Mouse (Mus musculus) intestine, postnatal 0 days (tissue): ENCODE results near the gene Cenpb. TPM values are rescaled to one million over a fixed set of nuclear protein-coding genes. Genes with fewer than 3 reads are reported as not detected.

Experiments
- ATAC-seq: fragments of 200-750 bp; cut with Nextera tagmentation; 2 replicates; pipeline ENCODE4 v1.8.0; 2017; ENCODE audit warnings: mild to moderate bottlenecking, moderate TSS enrichment, moderate library complexity
- H3K27ac ChIP-seq: fragments of 300-500 bp; sonication (generic); 2 replicates; pipeline ENCODE4 v1.5.1; 2014; ENCODE audit warnings: mild to moderate bottlenecking, low read depth, low read length, moderate library complexity
- H3K27me3 ChIP-seq: fragments of 300-500 bp; sonication (generic); replicated peaks from 2 replicates; pipeline ENCODE4 v1.6.1; 2014; ENCODE audit warnings: low read length, mixed read lengths; ENCODE audit not compliant: control insufficient read depth, insufficient read depth
- H3K36me3 ChIP-seq: fragments of 300-500 bp; sonication (generic); 2 replicates; pipeline ENCODE4 v1.6.1; 2014; ENCODE audit warnings: mild to moderate bottlenecking, moderate library complexity; ENCODE audit not compliant: control insufficient read depth, insufficient read depth
- H3K4me1 ChIP-seq: fragments of 300-500 bp; sonication (generic); replicated peaks from 2 replicates; pipeline ENCODE4 v1.6.1; 2014; ENCODE audit warnings: antibody characterized with exemption, low read length, mixed read lengths; ENCODE audit not compliant: control insufficient read depth, insufficient read depth
- H3K4me2 ChIP-seq: fragments of 300-500 bp; sonication (generic); replicated peaks from 2 replicates; pipeline ENCODE4 v1.6.1; 2014; ENCODE audit warnings: low read depth, mild to moderate bottlenecking, moderate library complexity
- H3K4me3 ChIP-seq: fragments of 300-500 bp; sonication (generic); 2 replicates; pipeline ENCODE4 v1.5.1; 2014; ENCODE audit warnings: low read depth, low read length
- H3K9ac ChIP-seq: fragments of 300-500 bp; sonication (generic); 2 replicates; pipeline ENCODE4 v1.6.1; 2014; ENCODE audit warnings: mild to moderate bottlenecking, low read depth, low read length
- H3K9me3 ChIP-seq: fragments of 300-500 bp; sonication (generic); 2 replicates; pipeline ENCODE4 v1.6.1; 2016; ENCODE audit warnings: mixed run types; ENCODE audit not compliant: control insufficient read depth
- CTCF ChIP-seq: sonication (generic); IDR thresholded peaks from 2 replicates; pipeline ENCODE4 v1.5.1; 2016; ENCODE audit warnings: low read depth, mild to moderate bottlenecking, control low read depth, antibody characterized with exemption, moderate library complexity
- WGBS: fragments of 180-500 bp; shearing (Covaris S2); extraction: QIAGEN DNeasy Blood & Tissue Kit; methylation state at CpG from one replicate; pipeline ENCODE4 v1.1.7; 2014; 5-methylcytosine and 5-hydroxymethylcytosine counted together
- polyA plus RNA-seq: library from polyadenylated mRNA; unstranded; fragments of >200 nt; fragmentation: Nextera tagmentation; extraction: Ambion mirVana; gene quantifications from 2 replicates; pipeline ENCODE4 v1.2.1, GENCODE M21; 2015

Cenpb gene
- polyA plus RNA-seq, 1 experiment from 2014 or later = 15.9 TPM

DNA sequence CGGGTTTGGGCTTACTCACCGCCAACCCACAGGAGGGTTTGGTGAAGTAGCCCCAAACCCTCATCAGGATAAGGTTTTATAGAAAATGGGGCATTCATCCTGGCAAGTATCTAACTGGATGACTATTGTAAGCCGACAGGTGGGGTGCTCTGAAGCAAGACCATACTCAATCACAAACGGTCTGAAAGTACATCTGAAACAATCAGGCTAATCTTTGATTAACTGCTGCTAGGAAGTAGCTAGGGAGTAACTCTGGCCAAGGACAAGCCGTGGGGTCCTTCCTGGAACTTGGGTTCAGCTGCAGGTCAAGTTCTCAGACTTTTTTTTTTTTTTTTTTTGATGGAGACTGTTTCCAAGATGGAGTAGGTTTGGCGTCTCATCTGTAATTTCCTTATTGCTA lies 11.9 kb downstream of the Cenpb start:
- ATAC-seq = no peak
- H3K36me3 ChIP-seq = no peaks in the 10 kb centered on the region; the same call in 1 of the 2 replicates

DNA sequence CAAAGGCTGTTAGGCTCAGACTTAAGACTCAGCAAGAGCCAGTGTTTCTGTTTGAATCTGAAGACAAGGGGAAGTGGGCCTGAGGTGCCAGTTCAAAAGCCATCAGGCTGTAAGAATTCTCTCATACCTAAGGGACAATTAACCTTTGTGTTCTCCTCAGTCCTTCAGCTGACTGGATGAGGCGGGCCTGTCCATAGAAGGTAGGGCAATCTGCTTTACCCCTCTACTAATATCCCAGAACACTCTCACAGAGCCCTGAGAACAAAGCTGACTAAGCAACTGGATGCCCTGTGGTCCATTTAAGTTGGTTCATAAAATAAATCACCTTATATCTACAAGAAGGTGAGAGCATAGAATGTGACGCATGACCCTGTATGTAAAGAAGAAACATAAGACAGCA lies 13.7 kb downstream of the Cenpb start:
- Histone ChIP-seq H3K9me3 (no peaks in the 10 kb centered on the region), H3K27ac (peak overlapping the region; percentile 64), H3K9ac (no peak overlapping the region), H3K36me3 (no peaks in the 10 kb centered on the region), H3K4me1 (no peaks in the 10 kb centered on the region; the same call in 1 of the 2 replicates), H3K4me2 (no peak overlapping the region), H3K27me3 (no peaks in the 10 kb centered on the region), H3K4me3 (no peak overlapping the region)
- no peak for TF ChIP-seq CTCF
- peak; percentile 71 for ATAC-seq
- WGBS = 51% methylated on average over 2 of the region's 2 CpGs

More for the DNA sequence above, 11.9 kb downstream of the Cenpb start:
- no peaks in the 10 kb centered on the region for H3K27me3 ChIP-seq
- H3K4me3 ChIP-seq = no peak overlapping the region
- no peaks in the 10 kb centered on the region; the same call in 1 of the 2 replicates for H3K4me1 ChIP-seq
- TF ChIP-seq CTCF = no peak
- 63% methylated on average over 6 of the region's 6 CpGs for WGBS
- H3K27ac ChIP-seq = no peak overlapping the region
- no peak overlapping the region for H3K9ac ChIP-seq
- no peaks in the 10 kb centered on the region for H3K9me3 ChIP-seq
- H3K4me2 ChIP-seq = no peak overlapping the region

DNA sequence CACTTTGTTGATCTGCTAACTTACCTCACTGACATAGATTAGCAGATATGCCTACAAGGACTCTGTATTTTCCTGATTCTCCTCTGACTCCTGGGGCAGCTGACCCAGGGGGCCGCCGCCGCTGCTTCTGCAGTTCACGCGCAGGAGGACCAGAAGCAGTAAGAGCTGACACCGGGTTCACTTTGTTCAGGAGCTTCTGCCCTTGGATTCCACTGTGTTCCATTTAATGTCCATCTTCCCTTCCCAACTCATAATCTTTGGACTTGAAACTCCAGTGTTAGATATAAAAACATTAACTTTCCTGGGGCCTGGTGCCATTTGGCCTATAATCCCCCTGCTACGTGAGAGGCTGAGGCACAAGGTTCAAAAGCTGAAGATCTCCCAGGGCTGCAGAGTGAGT lies 15.9 kb downstream of the Cenpb start:
- Histone ChIP-seq H3K27ac (peak overlapping the region; percentile 77), H3K9me3 (no peaks in the 10 kb centered on the region), H3K36me3 (no peaks in the 10 kb centered on the region), H3K4me1 (no peaks in the 10 kb centered on the region; the same call in none of the 2 replicates), H3K4me3 (0 out of 2 replicates have a peak overlapping the region, but pooled peaks have one; percentile 18), H3K27me3 (no peaks in the 10 kb centered on the region), H3K9ac (peak overlapping the region; percentile 18; the same call in 1 of the 2 replicates), H3K4me2 (peak overlapping the region; percentile 37)
- ATAC-seq = 0 out of 2 replicates have a peak, but pooled peaks have one; percentile 13
- 54% methylated on average over 7 of the region's 7 CpGs for WGBS
- TF ChIP-seq CTCF = no peak

DNA sequence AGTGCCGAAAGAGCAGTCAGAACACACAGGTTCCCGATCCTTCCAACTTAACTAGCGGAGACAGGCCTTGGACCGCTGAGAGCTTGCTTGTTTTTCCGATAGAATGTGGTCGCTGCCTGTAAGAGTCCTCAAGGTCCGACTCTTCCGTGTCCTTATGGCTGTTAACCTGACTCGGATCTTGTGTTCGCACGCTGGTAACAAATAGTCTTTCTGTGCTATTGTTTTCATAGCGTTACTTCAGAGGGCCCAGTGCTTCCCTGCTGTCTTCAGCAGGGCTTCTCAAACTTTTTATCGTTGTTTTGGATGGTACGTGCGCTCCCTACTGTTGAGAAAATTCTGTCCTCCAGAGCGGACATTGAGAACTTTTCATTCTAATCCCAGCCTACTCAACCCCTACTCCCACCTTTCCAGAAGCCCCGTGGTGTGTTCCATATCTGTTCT lies 19.2 kb downstream of the Cenpb start:
- H3K27ac ChIP-seq = peak overlapping the region; percentile 86
- under 1% methylated on average over 17 of the region's 17 CpGs for WGBS
- no peaks in the 10 kb centered on the region for H3K27me3 ChIP-seq
- peak overlapping the region; percentile 70 for H3K4me3 ChIP-seq
- peak overlapping the region; percentile 96 for H3K4me2 ChIP-seq
- no peaks in the 10 kb centered on the region for H3K36me3 ChIP-seq
- no peak for ATAC-seq
- no peaks in the 10 kb centered on the region; the same call in none of the 2 replicates for H3K4me1 ChIP-seq
- H3K9ac ChIP-seq = peak overlapping the region; percentile 59
- peak; percentile 63 for TF ChIP-seq CTCF
- no peaks in the 10 kb centered on the region for H3K9me3 ChIP-seq

GRCm38 (mm10) chr2:131159938-131160581 lies 19.8 kb downstream of the Cenpb start, which contains the start of gene 1700037H04Rik:
1700037H04Rik (minus strand) TSS chr2:131160081.
- Histone ChIP-seq H3K9me3 (no peaks in the 10 kb centered on the region), H3K9ac (peak within 1 kb of the TSS; percentile 62), H3K36me3 (no peaks in the 10 kb centered on the region), H3K27ac (peak within 1 kb of the TSS; percentile 86), H3K27me3 (no peaks in the 10 kb centered on the region), H3K4me2 (peak within 1 kb of the TSS; percentile 96), H3K4me3 (peak within 1 kb of the TSS; percentile 70), H3K4me1 (no peaks in the 10 kb centered on the region; the same call in none of the 2 replicates)
- WGBS = under 1% methylated on average over 54 of the region's 54 CpGs
- TF ChIP-seq CTCF = no peak
- ATAC-seq = peak; percentile 91

DNA sequence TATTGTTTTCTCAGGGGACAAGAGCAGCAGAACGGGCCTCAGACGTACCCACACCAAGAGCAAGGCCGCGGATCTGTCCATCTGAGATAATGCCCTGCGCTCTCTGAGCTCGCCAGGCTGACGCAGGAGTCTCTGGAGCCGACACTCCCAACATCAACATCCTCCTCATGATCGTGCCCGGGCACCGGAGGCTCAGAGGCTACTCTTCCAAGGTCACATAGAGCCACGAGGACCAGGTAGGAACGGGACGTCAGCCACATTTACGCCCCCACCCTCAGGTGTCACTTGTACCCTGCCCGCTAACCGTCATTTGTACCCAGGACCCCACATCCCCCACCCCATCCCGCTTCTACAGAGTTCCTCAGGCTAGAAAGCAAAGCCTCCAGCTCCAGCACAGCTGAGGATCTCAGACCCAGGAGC lies 20.4 kb downstream of the Cenpb start:
- H3K9ac ChIP-seq = peak overlapping the region; percentile 62
- H3K27ac ChIP-seq = peak overlapping the region; percentile 82
- H3K9me3 ChIP-seq = no peaks in the 10 kb centered on the region
- peak; percentile 62 for ATAC-seq
- peak overlapping the region; percentile 96 for H3K4me2 ChIP-seq
- no peaks in the 10 kb centered on the region for H3K27me3 ChIP-seq
- no peaks in the 10 kb centered on the region; the same call in none of the 2 replicates for H3K4me1 ChIP-seq
- peaks cover 4% of the 10 kb centered on the region; the same call in 1 of the 2 replicates for H3K36me3 ChIP-seq
- WGBS = under 1% methylated on average over 18 of the region's 18 CpGs
- no peak for TF ChIP-seq CTCF
- H3K4me3 ChIP-seq = peak overlapping the region; percentile 70
